Mouse (Mus musculus) CH12.LX (cell line): ENCODE data around the gene Dnajc13.

Experiments used
- CTCF ChIP-seq, 2 experiments: IDR thresholded peaks in 1 of 2; conservative IDR thresholded peaks in 1 of 2; 2 replicates each; pipeline ENCODE4 v1.5.1; 2011 to 2012; ENCODE audit warnings: low read depth in 2 of 2, low read length in 2 of 2, improper control_type of control experiment in 1 of 2, inconsistent platforms in 1 of 2, mild to moderate bottlenecking in 1 of 2, moderate library complexity in 1 of 2
- EP300 ChIP-seq: IDR thresholded peaks from 2 replicates; pipeline ENCODE4 v1.6.1; 2011; ENCODE audit warnings: low read length, improper control_type of control experiment
- MAX ChIP-seq: IDR thresholded peaks from 2 replicates; pipeline ENCODE4 v1.6.1; 2011; ENCODE audit warnings: low read length, improper control_type of control experiment
- MAZ ChIP-seq: IDR thresholded peaks from 2 replicates; pipeline ENCODE4 v1.6.1; 2012; ENCODE audit warnings: low read depth, mild to moderate bottlenecking, inconsistent platforms, low read length, improper control_type of control experiment, moderate library complexity
- MEF2A ChIP-seq: IDR thresholded peaks from 2 replicates; pipeline ENCODE4 v1.6.1; 2014; ENCODE audit warnings: low read depth, mild to moderate bottlenecking, inconsistent platforms, low read length, improper control_type of control experiment, borderline replicate concordance
- NELFE ChIP-seq: IDR thresholded peaks from 2 replicates; pipeline ENCODE4 v1.6.1; 2011; ENCODE audit warnings: low read depth, low read length, improper control_type of control experiment
- POLR2A ChIP-seq: IDR thresholded peaks from 2 replicates; pipeline ENCODE4 v1.6.1; 2011; ENCODE audit warnings: low read depth, mild to moderate bottlenecking, improper control_type of control experiment, low read length
- SIN3A ChIP-seq: IDR thresholded peaks from 2 replicates; pipeline ENCODE4 v1.6.1; 2012; ENCODE audit warnings: low read length, improper control_type of control experiment, inconsistent platforms
- SMC3 ChIP-seq: IDR thresholded peaks from 2 replicates; pipeline ENCODE4 v1.6.1; 2011; ENCODE audit warnings: low read depth, low read length, improper control_type of control experiment
- USF1 ChIP-seq: IDR thresholded peaks from 2 replicates; pipeline ENCODE4 v1.6.1; 2014; ENCODE audit warnings: low read depth, mild to moderate bottlenecking, inconsistent platforms, low read length, improper control_type of control experiment
- USF2 ChIP-seq: conservative IDR thresholded peaks from 2 replicates; pipeline ENCODE4 v1.6.1; 2011; ENCODE audit warnings: low read depth, low read length, improper control_type of control experiment
- ZC3H11A ChIP-seq: IDR thresholded peaks from 2 replicates; pipeline ENCODE4 v1.6.1; 2012; ENCODE audit warnings: low read depth, mild to moderate bottlenecking, inconsistent platforms, low read length, improper control_type of control experiment
- ZMIZ1 ChIP-seq: IDR thresholded peaks from 2 replicates; pipeline ENCODE4 v1.6.1; 2012; ENCODE audit warnings: low read depth, mild to moderate bottlenecking, inconsistent platforms, low read length, improper control_type of control experiment
- ZNF384 ChIP-seq: IDR thresholded peaks from 2 replicates; pipeline ENCODE4 v1.6.1; 2012; ENCODE audit warnings: low read depth, low read length, improper control_type of control experiment, inconsistent platforms

- TF ChIP-seq USF2 (no peak), ZMIZ1 (no peak), CTCF (conservative IDR thresholded peaks at IDR 0.05 in 1 of 2, IDR thresholded peaks at IDR 0.05 in 1 of 2; ENCODE audit: low read depth in 2 of 2, low read length in 2 of 2) (no peak), SMC3 (no peak), SIN3A (no peak), MAX (no peak), ZC3H11A (no peak), NELFE (no peak), MEF2A (no peak), POLR2A (no peak), USF1 (no peak), EP300 (no peak), MAZ (no peak), ZNF384 (no peak)
These were observed 110.6 kb downstream of the Dnajc13 start for GRCm38 (mm10) chr9:104152121-104152520.
